Mouse (Mus musculus): ENCODE results near the gene Pnpla3. TPM values are rescaled to one million over a fixed set of nuclear protein-coding genes. Genes with fewer than 3 reads are reported as not detected.
A peak's percentile ranks its signal among the peaks of the same experiment; 100 is the strongest.

Pnpla3 gene
- polyA plus RNA-seq, 1 experiment from 2014 or later: 1.1 TPM

GRCm38 (mm10) chr15:84224779-84225178, 57.1 kb downstream of the Pnpla3 start:
- H3K27me3 ChIP-seq (ENCODE audit: insufficient read depth, low read length): peaks cover 3% of the 10 kb centered on the region
- H3K4me1 ChIP-seq (ENCODE audit: insufficient read depth, low read length): 0 out of 2 replicates have a peak, but pooled peaks cover 4% of the 10 kb centered on the region
- H3K9ac ChIP-seq (replicated peaks; ENCODE audit: low read length): no peak overlapping the region
- H3K4me3 ChIP-seq (ENCODE audit: low read length): no peak overlapping the region
- 32% methylated on average over 10 of the region's 10 CpGs for WGBS
- no peaks in the 10 kb centered on the region for H3K36me3 ChIP-seq (ENCODE audit: insufficient read depth, low read length)
- no peak for ATAC-seq (ENCODE audit: low FRiP score, low TSS enrichment)
- H3K27ac ChIP-seq (ENCODE audit: low read length): no peak overlapping the region
- H3K4me2 ChIP-seq (replicated peaks; ENCODE audit: low read depth, low read length): no peak overlapping the region
- H3K9me3 ChIP-seq (ENCODE audit: low read length): no peaks in the 10 kb centered on the region

GRCm38 (mm10) chr15:84226918-84227317, 59.3 kb downstream of the Pnpla3 start:
- WGBS: 80% methylated on average over 15 of the region's 15 CpGs
- H3K4me3 ChIP-seq (ENCODE audit: low read length): no peak overlapping the region
- ATAC-seq (ENCODE audit: low FRiP score, low TSS enrichment): no peak

GRCm38 (mm10) chr15:84230661-84231060, 63.0 kb downstream of the Pnpla3 start:
- Histone ChIP-seq H3K27me3 (ENCODE audit: insufficient read depth, low read length) (peaks cover 6% of the 10 kb centered on the region), H3K4me3 (ENCODE audit: low read length) (no peak overlapping the region), H3K9me3 (ENCODE audit: low read length) (no peaks in the 10 kb centered on the region), H3K4me2 (replicated peaks; ENCODE audit: low read depth, low read length) (no peak overlapping the region), H3K9ac (replicated peaks; ENCODE audit: low read length) (no peak overlapping the region), H3K36me3 (ENCODE audit: insufficient read depth, low read length) (no peaks in the 10 kb centered on the region), H3K27ac (ENCODE audit: low read length) (no peak overlapping the region), H3K4me1 (ENCODE audit: insufficient read depth, low read length) (peaks cover 13% of the 10 kb centered on the region)
- 13% methylated on average over 5 of the region's 5 CpGs for WGBS
- ATAC-seq (ENCODE audit: low FRiP score, low TSS enrichment): no peak

More at GRCm38 (mm10) chr15:84226918-84227317, 59.3 kb downstream of the Pnpla3 start:
- H3K27ac ChIP-seq (ENCODE audit: low read length): no peak overlapping the region
- no peak overlapping the region for H3K4me2 ChIP-seq (replicated peaks; ENCODE audit: low read depth, low read length)
- H3K9me3 ChIP-seq (ENCODE audit: low read length): no peaks in the 10 kb centered on the region
- H3K27me3 ChIP-seq (ENCODE audit: insufficient read depth, low read length): peaks cover 6% of the 10 kb centered on the region
- no peak overlapping the region for H3K9ac ChIP-seq (replicated peaks; ENCODE audit: low read length)
- peaks cover 13% of the 10 kb centered on the region for H3K4me1 ChIP-seq (ENCODE audit: insufficient read depth, low read length)
- no peaks in the 10 kb centered on the region for H3K36me3 ChIP-seq (ENCODE audit: insufficient read depth, low read length)

DNA sequence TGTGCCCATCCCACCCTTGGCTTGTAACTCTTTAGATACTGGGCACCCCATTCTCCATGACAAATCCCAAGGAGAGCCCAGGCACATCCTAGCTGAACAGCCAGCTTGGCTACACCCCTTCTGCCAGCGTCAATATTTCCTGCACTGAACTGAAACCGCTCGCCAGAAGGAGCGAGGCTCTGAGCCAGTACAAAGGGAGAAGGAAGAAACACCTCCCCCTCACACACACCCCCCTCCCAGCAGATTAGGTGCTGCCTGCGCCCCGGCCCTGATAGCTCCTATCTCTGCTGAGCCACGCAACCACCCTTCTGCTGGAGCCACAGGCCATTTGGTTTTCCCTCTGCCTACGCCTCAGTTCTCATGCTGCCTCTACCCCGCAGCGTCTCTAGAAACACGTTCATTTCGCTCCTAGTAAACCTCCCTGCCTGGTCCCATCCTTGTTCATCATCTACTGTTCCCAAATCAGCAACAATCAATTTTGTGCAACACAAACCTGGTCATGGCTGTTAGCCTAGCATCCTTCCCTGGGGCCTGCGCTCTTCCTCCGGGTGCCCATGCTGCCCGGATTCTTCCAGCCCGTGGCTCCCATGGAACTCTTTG, 63.6 kb downstream of the Pnpla3 start:
- peaks cover 13% of the 10 kb centered on the region for H3K4me1 ChIP-seq (ENCODE audit: insufficient read depth, low read length)
- H3K27ac ChIP-seq (ENCODE audit: low read length): peak overlapping the region; percentile 54
- no peaks in the 10 kb centered on the region for H3K9me3 ChIP-seq (ENCODE audit: low read length)
- H3K36me3 ChIP-seq (ENCODE audit: insufficient read depth, low read length): no peaks in the 10 kb centered on the region
- peak overlapping the region; percentile 82 for H3K4me2 ChIP-seq (replicated peaks; ENCODE audit: low read depth, low read length)
- 0 out of 2 replicates have a peak, but pooled peaks have one; percentile 28 for ATAC-seq (ENCODE audit: low FRiP score, low TSS enrichment)
- H3K27me3 ChIP-seq (ENCODE audit: insufficient read depth, low read length): peaks cover 6% of the 10 kb centered on the region
- H3K9ac ChIP-seq (replicated peaks; ENCODE audit: low read length): peak overlapping the region; percentile 55
- WGBS: 5% methylated on average over 16 of the region's 16 CpGs
- H3K4me3 ChIP-seq (ENCODE audit: low read length): peak overlapping the region; percentile 55

DNA sequence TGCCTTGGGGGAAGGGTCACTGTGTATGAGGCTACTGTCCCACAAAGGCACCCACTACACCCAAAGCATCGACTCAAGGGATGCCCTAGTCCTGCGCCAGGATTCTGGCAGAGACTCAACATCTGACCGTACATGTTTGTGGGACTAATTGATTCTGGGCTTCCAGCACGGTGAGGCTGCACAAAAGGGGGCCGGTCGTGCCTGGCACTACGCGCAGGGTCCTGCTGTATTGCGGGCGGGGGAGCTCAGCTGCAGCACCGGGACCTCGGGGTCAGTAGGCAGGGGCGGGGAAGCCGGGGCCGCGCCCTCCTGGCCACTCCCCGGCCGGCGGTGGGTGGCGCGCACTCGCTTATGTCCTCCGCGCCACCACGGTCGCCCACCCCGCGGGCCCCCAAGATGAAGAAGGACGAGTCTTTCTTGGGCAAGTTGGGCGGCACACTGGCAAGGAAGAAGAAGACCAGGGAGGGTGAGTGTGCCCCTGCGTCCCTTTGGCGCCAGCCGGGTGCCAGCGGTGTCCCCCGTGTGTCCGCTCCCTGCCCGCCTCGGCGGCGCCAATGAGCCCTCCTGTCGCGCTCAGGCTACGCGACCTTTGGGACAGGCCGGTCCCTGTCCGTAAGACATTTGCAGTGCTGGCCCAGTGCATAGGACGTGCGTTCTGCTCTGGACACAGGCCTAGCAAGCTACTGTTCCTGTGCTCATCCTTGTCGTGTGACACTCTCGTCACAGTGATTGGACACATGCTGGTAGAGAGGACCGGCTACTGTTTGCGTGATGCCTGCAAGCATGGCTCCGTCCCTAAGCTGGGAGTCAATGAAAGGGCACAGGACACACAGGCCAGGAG, 64.3 kb downstream of the Pnpla3 start, which contains the start of gene Parvb:
Parvb (plus strand) TSS at position 323 of the 841 bp plus-strand sequence.
- Histone ChIP-seq H3K27ac (ENCODE audit: low read length) (peak within 1 kb of the TSS; percentile 54), H3K36me3 (ENCODE audit: insufficient read depth, low read length) (no peaks in the 10 kb centered on the region), H3K9ac (replicated peaks; ENCODE audit: low read length) (peak within 1 kb of the TSS; percentile 55), H3K9me3 (ENCODE audit: low read length) (no peaks in the 10 kb centered on the region), H3K4me2 (replicated peaks; ENCODE audit: low read depth, low read length) (peak within 1 kb of the TSS; percentile 82), H3K4me1 (ENCODE audit: insufficient read depth, low read length) (peaks cover 13% of the 10 kb centered on the region), H3K27me3 (ENCODE audit: insufficient read depth, low read length) (peaks cover 6% of the 10 kb centered on the region), H3K4me3 (ENCODE audit: low read length) (peak within 1 kb of the TSS; percentile 55)
- ATAC-seq (ENCODE audit: low FRiP score, low TSS enrichment): peak; percentile 74
- under 1% methylated on average over 53 of the region's 53 CpGs for WGBS

DNA sequence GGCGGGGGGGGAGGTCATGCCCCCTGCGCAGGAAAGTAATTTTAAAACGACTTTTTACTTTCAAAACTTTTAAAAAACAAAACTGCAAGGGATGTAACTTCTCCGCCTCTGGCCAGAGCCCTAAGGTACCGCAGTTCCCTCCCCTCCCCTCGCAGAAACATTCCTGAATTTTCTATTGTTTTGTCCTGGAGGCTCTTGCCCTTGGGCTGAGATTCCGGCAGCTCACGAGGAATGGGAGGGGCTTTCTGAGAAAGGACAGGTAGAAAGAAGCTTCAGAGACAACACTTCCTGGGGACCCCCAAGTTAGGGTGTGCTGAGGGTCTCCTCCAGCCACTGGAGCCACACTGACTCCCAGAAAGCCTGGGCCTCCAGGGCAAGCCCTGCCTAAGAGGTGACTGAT, 65.0 kb downstream of the Pnpla3 start:
- Histone ChIP-seq H3K9me3 (ENCODE audit: low read length) (no peaks in the 10 kb centered on the region), H3K4me1 (ENCODE audit: insufficient read depth, low read length) (peaks cover 16% of the 10 kb centered on the region), H3K27ac (ENCODE audit: low read length) (no peak overlapping the region), H3K4me3 (ENCODE audit: low read length) (peak overlapping the region; percentile 55), H3K4me2 (replicated peaks; ENCODE audit: low read depth, low read length) (peak overlapping the region; percentile 82), H3K9ac (replicated peaks; ENCODE audit: low read length) (peak overlapping the region; percentile 55; the same call in 1 of the 2 replicates), H3K36me3 (ENCODE audit: insufficient read depth, low read length) (no peaks in the 10 kb centered on the region), H3K27me3 (ENCODE audit: insufficient read depth, low read length) (peaks cover 6% of the 10 kb centered on the region)
- ATAC-seq (ENCODE audit: low FRiP score, low TSS enrichment): no peak
- WGBS: 24% methylated on average over 8 of the region's 8 CpGs

- Histone ChIP-seq H3K4me2 (replicated peaks; ENCODE audit: low read depth, low read length) (no peak overlapping the region), H3K9me3 (ENCODE audit: low read length) (no peaks in the 10 kb centered on the region), H3K9ac (replicated peaks; ENCODE audit: low read length) (no peak overlapping the region), H3K27me3 (ENCODE audit: insufficient read depth, low read length) (peaks cover 4% of the 10 kb centered on the region), H3K27ac (ENCODE audit: low read length) (peak overlapping the region; percentile 34; the same call in 1 of the 2 replicates), H3K4me1 (ENCODE audit: insufficient read depth, low read length) (peaks cover 35% of the 10 kb centered on the region), H3K4me3 (ENCODE audit: low read length) (no peak overlapping the region), H3K36me3 (ENCODE audit: insufficient read depth, low read length) (no peaks in the 10 kb centered on the region)
- no peak for ATAC-seq (ENCODE audit: low FRiP score, low TSS enrichment)
- WGBS: 83% methylated on average over 7 of the region's 7 CpGs
Measured at GRCm38 (mm10) chr15:84234794-84235581, 67.4 kb downstream of the Pnpla3 start.

GRCm38 (mm10) chr15:84235646-84236045, 68.0 kb downstream of the Pnpla3 start:
- ATAC-seq (ENCODE audit: low FRiP score, low TSS enrichment): 0 out of 2 replicates have a peak, but pooled peaks have one; percentile 14
- H3K36me3 ChIP-seq (ENCODE audit: insufficient read depth, low read length): no peaks in the 10 kb centered on the region
- H3K27ac ChIP-seq (ENCODE audit: low read length): peak overlapping the region; percentile 34; the same call in 1 of the 2 replicates
- H3K4me3 ChIP-seq (ENCODE audit: low read length): no peak overlapping the region
- no peak overlapping the region for H3K9ac ChIP-seq (replicated peaks; ENCODE audit: low read length)
- no peak overlapping the region for H3K4me2 ChIP-seq (replicated peaks; ENCODE audit: low read depth, low read length)
- 0 out of 2 replicates have a peak, but pooled peaks cover 3% of the 10 kb centered on the region for H3K27me3 ChIP-seq (ENCODE audit: insufficient read depth, low read length)
- WGBS: 86% methylated on average over 7 of the region's 7 CpGs
- 0 out of 2 replicates have a peak, but pooled peaks cover 3% of the 10 kb centered on the region for H3K9me3 ChIP-seq (ENCODE audit: low read length)
- H3K4me1 ChIP-seq (ENCODE audit: insufficient read depth, low read length): peaks cover 34% of the 10 kb centered on the region
